Mouse (Mus musculus) ES-E14 (cell line): ENCODE measurements around the gene Pex14. TPM values are rescaled to one million over a fixed set of nuclear protein-coding genes. Genes with fewer than 3 reads are reported as not detected.

Source experiments
- DNase-seq: peaks from one replicate; pipeline ENCODE4 v3.0.0-alpha.2; 2013; ENCODE audit warnings: low read depth, low spot score
- H3K27ac ChIP-seq: 2 replicates; pipeline ENCODE4 v1.5.1; 2012; ENCODE audit warnings: low read depth, mild to moderate bottlenecking, low read length, moderate library complexity, mixed read lengths; ENCODE audit not compliant: poor library complexity, insufficient read depth, severe bottlenecking
- H3K36me3 ChIP-seq: 2 replicates; pipeline ENCODE4 v1.6.1; 2012; ENCODE audit warnings: mild to moderate bottlenecking, low read length, moderate library complexity, mixed read lengths; ENCODE audit not compliant: control insufficient read depth, poor library complexity, insufficient read depth, severe bottlenecking
- H3K4me1 ChIP-seq, 2 experiments: fragments of 150-350 bp in 1 of 2; sonication (generic) in 1 of 2; 2 replicates each; pipeline ENCODE4 v1.6.1; 2012; ENCODE audit warnings: low read length in 2 of 2, mild to moderate bottlenecking in 1 of 2, mixed read lengths in 1 of 2; ENCODE audit not compliant: control insufficient read depth in 2 of 2, insufficient read depth in 2 of 2, poor library complexity in 1 of 2
- H3K4me3 ChIP-seq, 2 experiments: fragments of 150-350 bp in 1 of 2; sonication (generic) in 1 of 2; 2 replicates each; pipeline ENCODE4 v1.5.1; 2012; ENCODE audit warnings: low read length in 2 of 2, low read depth in 1 of 2, mild to moderate bottlenecking in 1 of 2, mixed read lengths in 1 of 2; ENCODE audit not compliant: insufficient read depth in 1 of 2, poor library complexity in 1 of 2, severe bottlenecking in 1 of 2
- H3K9ac ChIP-seq: 2 replicates; pipeline ENCODE4 v1.6.1; 2012; ENCODE audit warnings: low read depth, mild to moderate bottlenecking, low read length, mixed read lengths; ENCODE audit not compliant: poor library complexity, insufficient read depth, severe bottlenecking
- H3K9me3 ChIP-seq: fragments of 150-350 bp; sonication (generic); 2 replicates; pipeline ENCODE4 v1.6.1; 2012; ENCODE audit warnings: low read depth, mild to moderate bottlenecking, low read length; ENCODE audit not compliant: control insufficient read depth, insufficient read depth
- CHD2 ChIP-seq: IDR thresholded peaks from 2 replicates; pipeline ENCODE4 v1.6.1; 2014; ENCODE audit warnings: mild to moderate bottlenecking, low read depth, low read length, inconsistent platforms
- HCFC1 ChIP-seq: IDR thresholded peaks from 2 replicates; pipeline ENCODE4 v1.6.1; 2012; ENCODE audit warnings: low read length, inconsistent platforms, borderline replicate concordance; ENCODE audit not compliant: insufficient read depth
- MAFK ChIP-seq: IDR thresholded peaks from 2 replicates; pipeline ENCODE4 v1.6.1; 2014; ENCODE audit warnings: mild to moderate bottlenecking, low read depth, low read length, inconsistent platforms; ENCODE audit not compliant: insufficient read depth
- ZC3H11A ChIP-seq: IDR thresholded peaks from 2 replicates; pipeline ENCODE4 v1.6.1; 2012; ENCODE audit warnings: low read depth, mild to moderate bottlenecking, inconsistent platforms, low read length, borderline replicate concordance
- ZNF384 ChIP-seq: IDR thresholded peaks from 2 replicates; pipeline ENCODE4 v1.6.1; 2012; ENCODE audit warnings: low read depth, low read length, inconsistent platforms
- in situ Hi-C, 2 experiments: fragments of 600-800 bp; cut with MboI; formaldehyde crosslinking; loops; one replicate each; pipeline ENCODE4 v1.15.1; 2025; ENCODE audit warnings: low sequenced_read_pairs in 2 of 2, inconsistent platforms in 1 of 2; ENCODE audit not compliant: unreplicated experiment in 2 of 2
- total RNA-seq: library from RNA; depleted of rRNA; stranded (reverse); fragments of 300-350 nt; gene quantifications from 2 replicates; pipeline ENCODE4 v1.2.3, GENCODE M21; 2012

The Pex14 gene
- total RNA-seq, 1 experiment, result 80.3 TPM

DNA sequence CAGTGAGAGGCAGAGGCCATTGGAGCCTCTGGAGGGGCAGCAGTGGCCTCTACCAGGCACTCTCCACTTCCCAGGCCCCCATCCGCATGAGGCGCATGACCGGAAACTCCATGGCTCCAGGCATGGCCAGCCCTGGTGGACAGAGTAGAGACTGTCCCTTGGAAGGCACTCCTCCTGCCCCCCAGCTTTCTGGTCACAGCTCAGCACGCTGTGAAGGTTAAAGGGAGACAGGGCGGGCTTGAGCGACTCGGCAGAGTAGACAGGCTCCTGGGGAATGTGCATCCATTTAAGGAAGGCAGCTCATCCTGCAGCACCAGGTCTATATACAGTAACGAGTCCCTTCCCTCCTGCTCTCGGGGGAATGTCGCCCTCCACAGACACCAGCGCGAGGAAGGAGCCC lies 139.7 kb downstream of the Pex14 start:
- TF ChIP-seq CHD2 (no peak), HCFC1 (no peak), ZC3H11A (no peak)
- peaks cover 15% of the 10 kb centered on the region; the same call in 1 of the 2 replicates for H3K36me3 ChIP-seq
- no peak overlapping the region for H3K27ac ChIP-seq
- no peaks in the 10 kb centered on the region for H3K4me1 ChIP-seq
- no peak overlapping the region for H3K9ac ChIP-seq
- no peak overlapping the region for H3K4me3 ChIP-seq
- DNase-seq, result no peak
- no peaks in the 10 kb centered on the region for H3K9me3 ChIP-seq
- in situ Hi-C loops, result no loop called here

DNA sequence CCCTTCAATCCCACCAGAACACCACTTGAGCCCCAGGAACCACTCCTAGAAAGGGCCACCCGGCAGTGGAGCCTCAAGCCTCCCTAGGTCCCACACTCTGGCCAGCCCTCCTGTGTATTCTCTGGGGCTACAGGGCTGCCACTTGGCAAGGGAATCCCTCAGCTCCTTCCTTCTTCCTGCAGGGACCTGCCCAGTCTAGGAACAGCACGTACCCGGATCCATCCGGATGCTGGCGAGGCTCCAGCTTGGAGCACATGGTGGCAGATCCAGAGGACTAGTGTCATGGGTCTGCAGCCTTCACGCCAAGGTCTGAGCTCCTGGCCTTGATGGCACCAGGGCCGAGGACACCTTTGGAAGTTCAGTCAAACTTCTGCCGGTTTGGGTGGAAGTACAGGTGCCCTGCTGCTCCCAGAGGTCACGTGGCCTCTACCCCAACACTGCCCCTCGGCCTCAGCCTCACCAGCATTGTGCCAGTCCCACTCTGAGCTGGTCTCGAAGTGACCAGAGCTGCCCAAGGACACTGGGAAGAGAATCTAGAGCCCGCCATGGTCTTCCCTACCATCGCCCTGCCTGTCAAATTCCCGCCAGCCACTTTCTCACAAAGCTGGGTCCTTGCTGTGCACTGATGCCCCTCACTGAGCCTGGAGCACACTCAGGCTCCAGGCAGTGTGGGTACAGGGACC lies 144.4 kb downstream of the Pex14 start:
- Histone ChIP-seq H3K9me3 (no peaks in the 10 kb centered on the region), H3K9ac (no peak overlapping the region), H3K36me3 (peaks cover 5% of the 10 kb centered on the region; the same call in 1 of the 2 replicates), H3K27ac (no peak overlapping the region), H3K4me1 (peaks cover 0 to 6% of the 10 kb centered on the region in 2 experiments; a peak in 1 of 4 replicates), H3K4me3 (no peak overlapping the region)
- DNase-seq, result no peak
- in situ Hi-C loops, result no loop called here
- no peak for TF ChIP-seq CHD2
- no peak for TF ChIP-seq ZNF384
- no peak for TF ChIP-seq HCFC1
- TF ChIP-seq ZC3H11A, result no peak
- no peak for TF ChIP-seq MAFK

DNA sequence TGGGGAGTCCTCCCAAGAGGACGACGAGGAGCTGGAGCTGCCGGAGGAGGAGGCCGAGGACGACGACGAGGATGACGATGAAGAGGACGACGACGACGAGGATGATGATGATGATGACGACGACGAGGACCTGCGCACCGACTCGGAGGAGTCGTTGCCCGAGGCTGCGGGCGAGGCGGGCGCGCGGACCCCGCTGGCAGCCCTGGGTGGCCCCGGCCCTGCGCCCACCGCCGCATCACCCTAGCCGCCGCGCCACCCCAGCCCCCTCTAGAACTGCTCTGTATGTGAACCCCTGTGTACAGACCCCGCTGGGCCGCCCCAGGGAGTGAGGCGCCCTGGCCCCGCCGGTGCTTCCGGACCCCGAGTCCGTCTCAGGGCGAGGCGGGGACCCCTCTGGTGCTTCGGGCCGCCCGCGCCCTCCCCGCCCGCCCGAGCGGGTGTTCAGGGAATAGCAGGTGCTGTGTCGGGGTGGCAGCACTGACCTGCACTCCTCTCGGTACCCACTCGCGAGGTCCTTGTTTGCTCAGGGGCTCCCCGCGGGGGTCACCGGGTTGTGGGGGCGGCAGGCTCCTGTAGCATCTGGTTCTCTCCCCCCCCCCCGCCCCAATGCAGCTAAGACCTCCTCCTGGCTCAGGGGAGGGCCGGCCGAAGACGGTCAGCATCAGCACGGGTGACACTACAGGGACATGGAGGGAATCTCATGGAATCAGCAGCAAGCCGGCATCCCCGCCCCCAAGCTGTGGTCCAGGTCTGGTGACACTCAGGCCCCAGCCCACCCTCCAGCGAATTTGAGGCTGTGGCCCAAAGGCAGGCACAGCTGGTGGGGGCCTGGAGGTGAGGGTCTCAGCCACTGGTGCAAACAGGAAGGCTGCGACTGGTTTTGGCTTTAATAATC lies 147.1 kb downstream of the Pex14 start:
- Histone ChIP-seq H3K4me1 (peaks cover 0 to 10% of the 10 kb centered on the region in 2 experiments; a peak in 1 of 4 replicates), H3K27ac (no peak overlapping the region), H3K4me3 (peak overlapping the region; percentile 42 to 47; a peak in 3 of 4 replicates), H3K9ac (peak overlapping the region; percentile 0; the same call in 1 of the 2 replicates), H3K36me3 (no peaks in the 10 kb centered on the region; the same call in 1 of the 2 replicates), H3K9me3 (no peaks in the 10 kb centered on the region)
- in situ Hi-C loops, result no loop called here
- no peak for DNase-seq
- no peak for TF ChIP-seq ZC3H11A
- no peak for TF ChIP-seq MAFK
- no peak for TF ChIP-seq HCFC1
- TF ChIP-seq ZNF384, result no peak

DNA sequence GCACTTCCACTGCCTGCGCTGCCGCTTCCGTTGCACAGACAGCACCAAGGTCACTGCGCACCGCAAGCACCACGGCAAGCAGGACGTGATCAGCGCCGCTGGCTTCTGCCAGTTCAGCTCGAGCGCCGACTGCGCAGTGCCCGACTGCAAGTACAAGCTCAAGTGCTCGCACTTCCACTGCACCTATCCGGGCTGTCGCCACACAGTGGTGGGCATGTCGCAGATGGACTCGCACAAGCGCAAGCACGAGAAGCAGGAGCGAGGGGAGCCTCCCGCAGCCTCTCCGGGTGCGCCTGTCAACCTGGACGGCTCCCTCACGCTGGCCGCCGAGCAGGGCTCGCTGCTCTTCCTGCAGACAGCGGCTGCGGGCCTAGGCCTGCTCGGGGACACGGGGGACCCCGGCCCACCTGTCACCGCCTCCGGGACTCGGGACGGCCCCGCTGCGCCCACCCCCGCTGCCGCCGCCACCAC lies 147.8 kb downstream of the Pex14 start:
- peak overlapping the region; percentile 0; the same call in 1 of the 2 replicates for H3K9ac ChIP-seq
- no peak overlapping the region for H3K27ac ChIP-seq
- peak overlapping the region; percentile 42 to 47; a peak in 3 of 4 replicates for H3K4me3 ChIP-seq
- TF ChIP-seq ZC3H11A (no peak), CHD2 (no peak), HCFC1 (no peak), MAFK (no peak), ZNF384 (no peak)
- peaks cover 0 to 11% of the 10 kb centered on the region in 2 experiments; a peak in 1 of 4 replicates for H3K4me1 ChIP-seq
- no peaks in the 10 kb centered on the region; the same call in 1 of the 2 replicates for H3K36me3 ChIP-seq
- DNase-seq, result no peak
- no peaks in the 10 kb centered on the region for H3K9me3 ChIP-seq
- in situ Hi-C loops, result no loop called here
